Mouse (Mus musculus) lung, adult 2 months (tissue): ENCODE data around the gene Stim1. TPM values are rescaled to one million over a fixed set of nuclear protein-coding genes. Genes with fewer than 3 reads are reported as not detected.

Source experiments
- DNase-seq: peaks from one replicate; pipeline ENCODE4 v3.0.0; 2022
- H3K4me1 ChIP-seq: fragments of 200-500 bp; 2 replicates; pipeline ENCODE4 v1.6.1; 2011; ENCODE audit warnings: low read length; ENCODE audit not compliant: control insufficient read depth, insufficient read depth
- H3K4me3 ChIP-seq: fragments of 200-500 bp; replicated peaks from 2 replicates; pipeline ENCODE3; 2011; ENCODE audit warnings: low read depth, mild to moderate bottlenecking, control low read depth, low read length; ENCODE audit errors: extremely low read depth
- CTCF ChIP-seq: fragments of 200-500 bp; IDR thresholded peaks from 2 replicates; pipeline ENCODE4 v1.5.1; 2011; ENCODE audit warnings: mild to moderate bottlenecking, low read length, control low read depth; ENCODE audit not compliant: insufficient read depth
- POLR2A ChIP-seq: fragments of 200-500 bp; IDR thresholded peaks from 2 replicates; pipeline ENCODE4 v1.6.1; 2011; ENCODE audit warnings: low read depth, mild to moderate bottlenecking, control low read depth, low read length, borderline replicate concordance; ENCODE audit errors: extremely low read depth
- WGBS: fragments of 180-500 bp; shearing (Covaris S2); methylation state at CpG from one replicate; pipeline ENCODE4 v1.1.7; 2018; 5-methylcytosine and 5-hydroxymethylcytosine counted together
- polyA plus RNA-seq: library from polyadenylated mRNA; depleted of rRNA; stranded (reverse); fragments of >200 nt; gene quantifications from 2 replicates; pipeline ENCODE4 v1.2.3, GENCODE M21; 2012

Stim1 gene
- polyA plus RNA-seq, 1 experiment: 78.7 TPM

GRCm38 (mm10) chr7:102248691-102249404, 18.8 kb upstream of the Stim1 start:
- DNase-seq: no peak
- WGBS: 3% methylated on average over 16 of the region's 16 CpGs
- Histone ChIP-seq H3K4me1 (peaks cover 46% of the 10 kb centered on the region), H3K4me3 (peak overlapping the region; percentile 80)
- TF ChIP-seq POLR2A: no peak
- no peak for TF ChIP-seq CTCF

- peaks cover 41% of the 10 kb centered on the region for H3K4me1 ChIP-seq
- DNase-seq: no peak
- peak overlapping the region; percentile 80 for H3K4me3 ChIP-seq
- under 1% methylated on average over 23 of the region's 23 CpGs for WGBS
- TF ChIP-seq CTCF: no peak
- TF ChIP-seq POLR2A: peak; percentile 10; the same call in 1 of the 2 replicates
These were observed 18.1 kb upstream of the Stim1 start for GRCm38 (mm10) chr7:102249531-102249895.

- DNase-seq: peak; percentile 92
- 2% methylated on average over 41 of the region's 49 CpGs for WGBS
- TF ChIP-seq CTCF (no peak), POLR2A (peak; percentile 87)
- peaks cover 35% of the 10 kb centered on the region for H3K4me1 ChIP-seq
- peak overlapping the region; percentile 93 for H3K4me3 ChIP-seq
These were observed 17.5 kb upstream of the Stim1 start for GRCm38 (mm10) chr7:102249896-102250630.

- Histone ChIP-seq H3K4me3 (peak overlapping the region; percentile 93), H3K4me1 (peaks cover 28% of the 10 kb centered on the region)
- WGBS: under 1% methylated on average over 33 of the region's 33 CpGs
- TF ChIP-seq POLR2A: no peak
- TF ChIP-seq CTCF: peak; percentile 62
- no peak for DNase-seq
These were observed 16.9 kb upstream of the Stim1 start for GRCm38 (mm10) chr7:102250631-102251214.

- no peak for DNase-seq
- peaks cover 1% of the 10 kb centered on the region; the same call in 1 of the 2 replicates for H3K4me1 ChIP-seq
- TF ChIP-seq POLR2A: no peak
- no peak for TF ChIP-seq CTCF
- no peak overlapping the region for H3K4me3 ChIP-seq
- WGBS: 89% methylated on average over 1 of the region's 1 CpGs
These were observed 14.0 kb upstream of the Stim1 start for GRCm38 (mm10) chr7:102253631-102254030.

GRCm38 (mm10) chr7:102255954-102256353, 11.7 kb upstream of the Stim1 start, which contains the start of gene Rhog:
Rhog (minus strand) TSS chr7:102256054.
- 86% methylated on average over 3 of the region's 3 CpGs for WGBS
- no peak for TF ChIP-seq CTCF
- no peak for TF ChIP-seq POLR2A

GRCm38 (mm10) chr7:102256636-102257035, 11.0 kb upstream of the Stim1 start:
- TF ChIP-seq POLR2A: no peak
- no peak for TF ChIP-seq CTCF
- 88% methylated on average over 3 of the region's 3 CpGs for WGBS
- DNase-seq: no peak
- no peak overlapping the region for H3K4me3 ChIP-seq
- no peaks in the 10 kb centered on the region for H3K4me1 ChIP-seq

More at GRCm38 (mm10) chr7:102255954-102256353, 11.7 kb upstream of the Stim1 start, which contains the start of gene Rhog:
- DNase-seq: no peak
- H3K4me1 ChIP-seq: no peaks in the 10 kb centered on the region
- no peak within 1 kb of the TSS for H3K4me3 ChIP-seq

- WGBS: 18% methylated on average over 4 of the region's 4 CpGs
- H3K4me1 ChIP-seq: no peaks in the 10 kb centered on the region
- no peak overlapping the region for H3K4me3 ChIP-seq
- peak; percentile 82 for DNase-seq
- peak; percentile 31; the same call in 1 of the 2 replicates for TF ChIP-seq CTCF
- no peak for TF ChIP-seq POLR2A
These were observed 9.4 kb upstream of the Stim1 start for GRCm38 (mm10) chr7:102258189-102258588.

- TF ChIP-seq POLR2A (no peak), CTCF (no peak)
- 75% methylated on average over 3 of the region's 3 CpGs for WGBS
These were observed 8.9 kb upstream of the Stim1 start for GRCm38 (mm10) chr7:102258753-102259152.

More at GRCm38 (mm10) chr7:102258753-102259152, 8.9 kb upstream of the Stim1 start:
- Histone ChIP-seq H3K4me3 (no peak overlapping the region), H3K4me1 (no peaks in the 10 kb centered on the region)
- no peak for DNase-seq
